Mouse (Mus musculus) layer of hippocampus, postnatal 10 days (tissue): ENCODE measurements at regions not wholly inside any gene's neighbourhood (a gene's known extent, or its start where the extent isn't known, plus 50 kb on each side); places are given as distances from the start of the nearest gene placed in this dataset.

ENCODE experiments used
- DNase-seq, 2 experiments: peaks; one replicate each; pipeline ENCODE4 v3.0.0; 2021; ENCODE audit warnings: low spot score in 2 of 2

GRCm38 (mm10) chr7:72869068-72869467 lies 506.2 kb upstream of the Rgma start:
- no peak for DNase-seq

- no peak for DNase-seq
These were observed 474.5 kb upstream of the Rgma start for GRCm38 (mm10) chr7:72900816-72901215.

GRCm38 (mm10) chr7:72905891-72906290 lies 469.4 kb upstream of the Rgma start:
- no peak for DNase-seq

GRCm38 (mm10) chr7:72906536-72906935 lies 468.8 kb upstream of the Rgma start:
- DNase-seq = no peak

- no peak for DNase-seq
These were observed 448.4 kb upstream of the Rgma start for GRCm38 (mm10) chr7:72926772-72927380.

GRCm38 (mm10) chr7:72938842-72939241 lies 436.5 kb upstream of the Rgma start:
- no peak for DNase-seq

GRCm38 (mm10) chr7:72947531-72947930 lies 427.8 kb upstream of the Rgma start:
- no peak for DNase-seq

GRCm38 (mm10) chr7:72948026-72948425 lies 427.3 kb upstream of the Rgma start:
- DNase-seq = no peak

- no peak for DNase-seq
These were observed 426.6 kb upstream of the Rgma start for GRCm38 (mm10) chr7:72948666-72949065.

- DNase-seq = no peak
These were observed 425.4 kb upstream of the Rgma start for GRCm38 (mm10) chr7:72949886-72950285.

- DNase-seq = no peak
These were observed 417.6 kb upstream of the Rgma start for GRCm38 (mm10) chr7:72957674-72958073.

- DNase-seq = no peak
These were observed 414.0 kb upstream of the Rgma start for GRCm38 (mm10) chr7:72961321-72961720.

GRCm38 (mm10) chr7:72962815-72963214 lies 412.5 kb upstream of the Rgma start:
- no peak for DNase-seq

- no peak for DNase-seq
These were observed 411.4 kb upstream of the Rgma start for GRCm38 (mm10) chr7:72963908-72964307.

GRCm38 (mm10) chr7:72968193-72968592 lies 407.1 kb upstream of the Rgma start:
- no peak for DNase-seq

GRCm38 (mm10) chr7:72971506-72972267 lies 403.6 kb upstream of the Rgma start:
- DNase-seq = no peak

- DNase-seq = no peak
These were observed 402.9 kb upstream of the Rgma start for GRCm38 (mm10) chr7:72972397-72972796.

GRCm38 (mm10) chr7:72973771-72974170 lies 401.5 kb upstream of the Rgma start:
- DNase-seq = no peak

GRCm38 (mm10) chr7:72974384-72974783 lies 400.9 kb upstream of the Rgma start:
- no peak for DNase-seq

GRCm38 (mm10) chr7:72990559-72991429 lies 384.5 kb upstream of the Rgma start:
- no peak for DNase-seq

GRCm38 (mm10) chr7:72998374-72998773 lies 376.9 kb upstream of the Rgma start:
- peak in 1 of 2 experiments; percentile 31 for DNase-seq

- no peak for DNase-seq
These were observed 356.2 kb upstream of the Rgma start for GRCm38 (mm10) chr7:73019151-73019550.
